ENCODE assay signal across 9 mouse cellular contexts in the genomic region with DNA sequence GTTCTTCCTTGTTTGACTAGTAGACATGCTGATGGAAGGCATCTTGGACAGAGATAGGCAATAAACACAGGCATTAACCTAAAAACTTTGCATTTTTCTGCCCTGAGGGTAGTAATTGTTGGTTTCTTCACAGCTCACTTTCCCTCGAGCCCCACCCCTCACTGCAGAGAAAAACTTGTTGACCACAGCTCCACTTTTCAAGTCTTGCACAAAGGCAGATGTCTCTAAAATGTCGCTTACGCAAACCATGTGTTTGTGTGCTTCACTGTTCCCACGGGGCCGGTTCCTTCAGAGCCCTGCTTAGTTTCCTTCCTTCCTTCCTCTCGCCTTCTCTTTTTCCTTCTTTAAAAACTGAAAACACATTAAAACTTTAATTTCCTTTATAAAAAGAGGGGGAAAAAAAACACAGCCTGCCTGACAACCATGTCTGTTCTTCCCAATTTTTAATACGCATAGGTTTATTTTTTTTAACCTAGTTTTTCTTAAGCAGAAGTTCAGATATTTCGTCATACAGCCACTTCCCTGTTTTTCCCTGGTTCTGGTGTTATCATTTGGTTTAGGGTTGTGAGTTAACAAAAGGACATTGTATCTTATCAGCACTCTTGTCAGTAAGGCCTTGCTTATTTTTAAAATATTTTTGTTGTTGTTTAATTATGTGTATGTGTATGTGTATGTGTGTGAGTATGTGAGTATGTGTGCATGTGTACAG.
DNase-seq lines count a peak whose midpoint lies in the region; ATAC-seq lines count a peak whose summit lies in the region.
"Had no signal": no experiment of that assay in that cellular context is flagged by ENCODE, and none has a peak within 500 bp of the region (broad histone marks: within the 10 kb centered on the region; RNA-seq: fewer than 3 reads in every experiment).

No protein-coding gene starts in this region.

- H3K4me1 ChIP-seq in megakaryocyte, embryonic 14.5 days: peaks cover 65% of the 10 kb centered on the region
- H3K4me1 ChIP-seq in neural tube, embryonic 15.5 days: no peaks in the 10 kb centered on the region
- H3K4me1 ChIP-seq: neural tube, embryonic 12.5 days had no signal

- no peaks in the 10 kb centered on the region for H3K27me3 ChIP-seq in megakaryocyte, embryonic 14.5 days (replicated peaks)
- H3K27me3 ChIP-seq in neural tube, embryonic 15.5 days (replicated peaks): no peaks in the 10 kb centered on the region
- H3K27me3 ChIP-seq: neural tube, embryonic 12.5 days had no signal

- H3K36me3 ChIP-seq in megakaryocyte, embryonic 14.5 days (replicated peaks; ENCODE audit: low read length): peaks cover 3% of the 10 kb centered on the region
- no peaks in the 10 kb centered on the region for H3K36me3 ChIP-seq in neural tube, embryonic 15.5 days
- H3K36me3 ChIP-seq: neural tube, embryonic 12.5 days had no signal

- 66% methylated on average over 8 of the region's 8 CpGs for WGBS in neural tube, embryonic 15.5 days

- no peak overlapping the region for H3K27ac ChIP-seq in neural tube, embryonic 15.5 days (replicated peaks)
- H3K27ac ChIP-seq: neural tube, embryonic 12.5 days had no signal

- no peak for ATAC-seq in neural tube, embryonic 15.5 days (ENCODE audit: low FRiP score)

- no peaks in the 10 kb centered on the region for H3K9me3 ChIP-seq in megakaryocyte, embryonic 14.5 days
- no peaks in the 10 kb centered on the region for H3K9me3 ChIP-seq in neural tube, embryonic 15.5 days (replicated peaks)
- H3K9me3 ChIP-seq: neural tube, embryonic 12.5 days had no signal

- no peak overlapping the region for H3K4me2 ChIP-seq in neural tube, embryonic 15.5 days
- H3K4me2 ChIP-seq: neural tube, embryonic 12.5 days had no signal

- DNase-seq in 3T3-L1 (ENCODE audit: low read depth, low spot score): peak; percentile 81
- DNase-seq in CD8-positive naive resting alpha-beta T cell, adult 2 months (ENCODE audit: low read depth in 2 of 2, low spot score in 2 of 2): peak; percentile 42 to 65
- peak; percentile 74 for DNase-seq in gastrocnemius, adult 18-20 months (ENCODE audit: low spot score)
- DNase-seq in kidney, postnatal 36 days: peak; percentile 20 to 43
- no peak for DNase-seq in testis, postnatal 14 days (ENCODE audit: low spot score)
- no peak for DNase-seq in MN1 (ENCODE audit: low spot score)

- H3K9ac ChIP-seq in neural tube, embryonic 15.5 days (replicated peaks): no peak overlapping the region
- H3K9ac ChIP-seq: neural tube, embryonic 12.5 days had no signal

- peak overlapping the region; percentile 1 for H3K4me3 ChIP-seq in megakaryocyte, embryonic 14.5 days (replicated peaks)
- no peak overlapping the region for H3K4me3 ChIP-seq in neural tube, embryonic 15.5 days (replicated peaks)
- H3K4me3 ChIP-seq: neural tube, embryonic 12.5 days had no signal

Comparison
In these comparisons a context has a peak if more than half of its experiments do, and no peak if none do; other contexts are left out.
1. DNase-seq: peak in 3T3-L1 (single experiment), CD8-positive naive resting alpha-beta T cell, adult 2 months (2 of 2), gastrocnemius, adult 18-20 months (single experiment) and kidney, postnatal 36 days (2 of 2); none in testis, postnatal 14 days (single experiment) and MN1 (single experiment).